Mouse (Mus musculus) intestine, embryonic 15.5 days (tissue): ENCODE measurements around the gene Nog. TPM values are rescaled to one million over a fixed set of nuclear protein-coding genes. Genes with fewer than 3 reads are reported as not detected.

Experiments
- ATAC-seq: fragments of 200-750 bp; cut with Nextera tagmentation; 2 replicates; pipeline ENCODE4 v1.8.0; 2017; ENCODE audit warnings: moderate TSS enrichment, moderate library complexity
- H3K27ac ChIP-seq: fragments of 300-500 bp; sonication (generic); 2 replicates; pipeline ENCODE4 v1.5.1; 2015; ENCODE audit warnings: mild to moderate bottlenecking, inconsistent platforms
- H3K27me3 ChIP-seq: fragments of 300-500 bp; sonication (generic); replicated peaks from 2 replicates; pipeline ENCODE4 v1.6.1; 2015; ENCODE audit warnings: inconsistent platforms
- H3K36me3 ChIP-seq: fragments of 300-500 bp; sonication (generic); 2 replicates; pipeline ENCODE4 v1.6.1; 2015; ENCODE audit warnings: inconsistent platforms
- H3K4me1 ChIP-seq: fragments of 300-500 bp; sonication (generic); replicated peaks from 2 replicates; pipeline ENCODE4 v1.6.1; 2015; ENCODE audit warnings: inconsistent platforms
- H3K4me2 ChIP-seq: fragments of 300-500 bp; sonication (generic); replicated peaks from 2 replicates; pipeline ENCODE4 v1.6.1; 2015; ENCODE audit warnings: mild to moderate bottlenecking, inconsistent platforms
- H3K4me3 ChIP-seq: fragments of 300-500 bp; sonication (generic); replicated peaks from 2 replicates; pipeline ENCODE4 v1.5.1; 2015; ENCODE audit warnings: inconsistent platforms
- H3K9ac ChIP-seq: fragments of 300-500 bp; sonication (generic); 2 replicates; pipeline ENCODE4 v1.6.1; 2015; ENCODE audit warnings: inconsistent platforms
- H3K9me3 ChIP-seq: fragments of 300-500 bp; sonication (generic); 2 replicates; pipeline ENCODE4 v1.6.1; 2016; ENCODE audit warnings: inconsistent platforms
- WGBS: fragments of 180-500 bp; shearing (Covaris S2); methylation state at CpG from one replicate; pipeline ENCODE4 v1.1.7; 2015; 5-methylcytosine and 5-hydroxymethylcytosine counted together
- polyA plus RNA-seq: library from polyadenylated mRNA; unstranded; fragments of >200 nt; fragmentation: Nextera tagmentation; extraction: Ambion mirVana; gene quantifications from 2 replicates; pipeline ENCODE4 v1.2.1, GENCODE M21; 2015

Nog gene
- polyA plus RNA-seq, 1 experiment from 2014 or later = 2.7 TPM

DNA sequence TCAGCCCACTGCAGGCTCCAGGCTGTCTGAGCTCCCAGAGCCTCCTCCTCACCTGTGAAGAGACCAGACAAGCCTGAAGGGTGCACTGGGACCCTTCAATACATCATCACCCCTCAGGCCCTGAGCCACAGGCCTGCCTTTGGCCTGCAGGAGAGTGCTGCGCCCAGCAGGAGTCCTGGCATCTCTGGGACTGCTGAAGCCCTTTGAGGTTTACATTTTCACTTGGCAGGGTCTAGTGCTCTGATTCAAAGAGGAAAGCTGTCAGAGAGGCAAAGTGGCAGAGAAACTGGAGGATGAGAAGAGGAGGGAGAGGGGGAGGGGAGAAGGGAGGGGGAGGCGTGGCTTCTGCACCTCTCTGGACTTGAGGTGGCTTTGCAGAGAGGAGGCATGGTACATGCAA, 44.2 kb downstream of the Nog start:
- Histone ChIP-seq H3K9ac (no peak overlapping the region), H3K4me1 (no peaks in the 10 kb centered on the region), H3K4me3 (no peak overlapping the region), H3K9me3 (no peaks in the 10 kb centered on the region), H3K36me3 (no peaks in the 10 kb centered on the region), H3K4me2 (no peak overlapping the region), H3K27me3 (no peaks in the 10 kb centered on the region), H3K27ac (no peak overlapping the region)
- no peak for ATAC-seq
- 58% methylated on average over 2 of the region's 2 CpGs for WGBS

GRCm38 (mm10) chr11:89253973-89254372, 48.2 kb downstream of the Nog start:
- 84% methylated on average over 13 of the region's 13 CpGs for WGBS
- no peak for ATAC-seq

More at GRCm38 (mm10) chr11:89253973-89254372, 48.2 kb downstream of the Nog start:
- no peaks in the 10 kb centered on the region for H3K36me3 ChIP-seq
- H3K9ac ChIP-seq = no peak overlapping the region
- H3K4me1 ChIP-seq = no peaks in the 10 kb centered on the region
- no peaks in the 10 kb centered on the region for H3K9me3 ChIP-seq
- no peak overlapping the region for H3K4me3 ChIP-seq
- H3K4me2 ChIP-seq = no peak overlapping the region
- H3K27me3 ChIP-seq = no peaks in the 10 kb centered on the region
- H3K27ac ChIP-seq = no peak overlapping the region

Other genes starting within 250 kb of the Nog start
- 3.2 TPM in 2 replicates for gene Dgke, start 235.5 kb downstream of the Nog start, polyA plus RNA-seq
- 1.1 and 1.8 TPM in 2 replicates for gene Gm525, start 228.5 kb downstream of the Nog start, polyA plus RNA-seq